Mouse (Mus musculus): ENCODE measurements around the gene Gga1.

- peak; percentile 63 for TF ChIP-seq CTCF (IDR thresholded peaks at IDR 0.05; ENCODE audit: low read depth, low read length)
- no peak for TF ChIP-seq POLR2A (IDR thresholded peaks at IDR 0.05; ENCODE audit: insufficient read depth, low read length)
- no peak for TF ChIP-seq EP300 (IDR thresholded peaks at IDR 0.05; ENCODE audit: insufficient read depth, low read depth, low read length)
Observed at GRCm38 (mm10) chr15:78942663-78943062, 65.7 kb downstream of the Gga1 start.

Measured in ES-Bruce4 (cell line).